Mouse (Mus musculus) adrenal gland, adult 2 months (tissue): ENCODE data around the gene Atp5g2. TPM values are rescaled to one million over a fixed set of nuclear protein-coding genes. Genes with fewer than 3 reads are reported as not detected.
"Not testable (repeated sequence)": the region's sequence is repeated elsewhere in the genome, so short reads cannot be mapped to it uniquely, and the experiment has no call there.

ENCODE experiments used
- DNase-seq: peaks from one replicate; pipeline ENCODE4 v3.0.0; 2021
- polyA plus RNA-seq: library from polyadenylated mRNA; depleted of rRNA; stranded (reverse); fragments of >200 nt; gene quantifications from 2 replicates; pipeline ENCODE4 v1.2.3, GENCODE M21; 2012
- total RNA-seq, 2 experiments: library from RNA; stranded (reverse); gene quantifications; 2 replicates each; pipeline ENCODE4 v1.2.3; 2021

The Atp5g2 gene
- total and polyA plus RNA-seq, 3 experiments: 19.5 to 415 (median 24.2) TPM

- no peak for DNase-seq
Measured at GRCm38 (mm10) chr15:102669571-102669970, 2.6 kb downstream of the Atp5g2 start.

GRCm38 (mm10) chr15:102665494-102665893 is 6.7 kb downstream of the Atp5g2 start:
- peak; percentile 49 for DNase-seq

GRCm38 (mm10) chr15:102663825-102664224 is 8.3 kb downstream of the Atp5g2 start:
- DNase-seq: no peak

GRCm38 (mm10) chr15:102662601-102663000 is 9.6 kb downstream of the Atp5g2 start:
- not testable (repeated sequence) for DNase-seq

- DNase-seq: no peak
Measured at GRCm38 (mm10) chr15:102657926-102658381, 14.2 kb downstream of the Atp5g2 start.

GRCm38 (mm10) chr15:102656658-102657057 is 15.5 kb downstream of the Atp5g2 start:
- DNase-seq: no peak

GRCm38 (mm10) chr15:102651928-102652660 is 20.1 kb downstream of the Atp5g2 start:
- DNase-seq: not testable (repeated sequence)

- DNase-seq: no peak
Measured at GRCm38 (mm10) chr15:102651107-102651506, 21.0 kb downstream of the Atp5g2 start.

GRCm38 (mm10) chr15:102635817-102636216 is 36.3 kb downstream of the Atp5g2 start:
- DNase-seq: no peak

GRCm38 (mm10) chr15:102634684-102635083 is 37.5 kb downstream of the Atp5g2 start:
- DNase-seq: no peak

- DNase-seq: no peak
Measured at GRCm38 (mm10) chr15:102625687-102626055, 46.5 kb downstream of the Atp5g2 start.

- DNase-seq: peak; percentile 100
Measured at GRCm38 (mm10) chr15:102624970-102625686, 47.0 kb downstream of the Atp5g2 start, which contains the start of the genes Gm28047 and Atf7. Gm28047 (minus strand) TSS chr15:102625067. Atf7 (minus strand) TSS chr15:102625464.

- no peak for DNase-seq
Measured at GRCm38 (mm10) chr15:102624291-102624969, 47.7 kb downstream of the Atp5g2 start.

- DNase-seq: no peak
Measured at GRCm38 (mm10) chr15:102623121-102623520, 49.0 kb downstream of the Atp5g2 start.

- no peak for DNase-seq
Measured at GRCm38 (mm10) chr15:102622536-102622935, 49.6 kb downstream of the Atp5g2 start.

GRCm38 (mm10) chr15:102620765-102621164 is 51.4 kb downstream of the Atp5g2 start:
- DNase-seq: no peak

GRCm38 (mm10) chr15:102619486-102619885 is 52.7 kb downstream of the Atp5g2 start:
- DNase-seq: no peak

- DNase-seq: no peak
Measured at GRCm38 (mm10) chr15:102617654-102618053, 54.5 kb downstream of the Atp5g2 start.

GRCm38 (mm10) chr15:102616174-102616573 is 56.0 kb downstream of the Atp5g2 start:
- DNase-seq: no peak

GRCm38 (mm10) chr15:102614224-102614623 is 57.9 kb downstream of the Atp5g2 start:
- no peak for DNase-seq

- no peak for DNase-seq
Measured at GRCm38 (mm10) chr15:102612966-102613365, 59.2 kb downstream of the Atp5g2 start.
